Mouse (Mus musculus) kidney, embryonic 14.5 days (tissue): Measurements from ENCODE around the gene 5730455P16Rik. TPM values are rescaled to one million over a fixed set of nuclear protein-coding genes. Genes with fewer than 3 reads are reported as not detected.
A peak's percentile ranks its signal among the peaks of the same experiment; 100 is the strongest.
"Not testable (repeated sequence)": the region's sequence is repeated elsewhere in the genome, so short reads cannot be mapped to it uniquely, and the experiment has no call there.

Experiments used
- ATAC-seq: fragments of 200-750 bp; cut with Nextera tagmentation; 2 replicates; pipeline ENCODE4 v1.8.0; 2017; ENCODE audit warnings: moderate number of reproducible peaks, mild to moderate bottlenecking, moderate TSS enrichment, moderate library complexity; ENCODE audit not compliant: low FRiP score, low TSS enrichment
- H3K27ac ChIP-seq: fragments of 300-500 bp; sonication (generic); 2 replicates; pipeline ENCODE4 v1.5.1; 2014; ENCODE audit warnings: low read depth, mild to moderate bottlenecking, low read length, moderate library complexity, mixed read lengths
- H3K27me3 ChIP-seq: fragments of 300-500 bp; sonication (generic); 2 replicates; pipeline ENCODE4 v1.6.1; 2014; ENCODE audit warnings: mild to moderate bottlenecking, low read length; ENCODE audit not compliant: control insufficient read depth, insufficient read depth
- H3K36me3 ChIP-seq: fragments of 300-500 bp; sonication (generic); 2 replicates; pipeline ENCODE4 v1.6.1; 2014; ENCODE audit warnings: low read length, mixed read lengths; ENCODE audit not compliant: control insufficient read depth, insufficient read depth
- H3K4me1 ChIP-seq: fragments of 300-500 bp; sonication (generic); 2 replicates; pipeline ENCODE4 v1.6.1; 2014; ENCODE audit warnings: low read length, mixed read lengths; ENCODE audit not compliant: control insufficient read depth, insufficient read depth
- H3K4me2 ChIP-seq: fragments of 300-500 bp; sonication (generic); replicated peaks from 2 replicates; pipeline ENCODE4 v1.6.1; 2014; ENCODE audit warnings: low read depth, mild to moderate bottlenecking, low read length
- H3K4me3 ChIP-seq: fragments of 300-500 bp; sonication (generic); 2 replicates; pipeline ENCODE4 v1.5.1; 2014; ENCODE audit warnings: mild to moderate bottlenecking, low read length
- H3K9ac ChIP-seq: fragments of 300-500 bp; sonication (generic); 2 replicates; pipeline ENCODE4 v1.6.1; 2014; ENCODE audit warnings: low read depth, mild to moderate bottlenecking, low read length, moderate library complexity
- H3K9me3 ChIP-seq: fragments of 300-500 bp; sonication (generic); 2 replicates; pipeline ENCODE4 v1.6.1; 2016; ENCODE audit warnings: low read length; ENCODE audit not compliant: control insufficient read depth
- WGBS: fragments of 180-500 bp; shearing (Covaris S2); extraction: QIAGEN DNeasy Blood & Tissue Kit; methylation state at CpG from one replicate; pipeline ENCODE4 v1.1.7; 2014; 5-methylcytosine and 5-hydroxymethylcytosine counted together
- polyA plus RNA-seq: library from polyadenylated mRNA; unstranded; fragments of >200 nt; fragmentation: Nextera tagmentation; extraction: Ambion mirVana; gene quantifications from 2 replicates; pipeline ENCODE4 v1.2.1, GENCODE M21; 2014

5730455P16Rik gene
- polyA plus RNA-seq = 16.9 and 22.9 TPM in 2 replicates

DNA sequence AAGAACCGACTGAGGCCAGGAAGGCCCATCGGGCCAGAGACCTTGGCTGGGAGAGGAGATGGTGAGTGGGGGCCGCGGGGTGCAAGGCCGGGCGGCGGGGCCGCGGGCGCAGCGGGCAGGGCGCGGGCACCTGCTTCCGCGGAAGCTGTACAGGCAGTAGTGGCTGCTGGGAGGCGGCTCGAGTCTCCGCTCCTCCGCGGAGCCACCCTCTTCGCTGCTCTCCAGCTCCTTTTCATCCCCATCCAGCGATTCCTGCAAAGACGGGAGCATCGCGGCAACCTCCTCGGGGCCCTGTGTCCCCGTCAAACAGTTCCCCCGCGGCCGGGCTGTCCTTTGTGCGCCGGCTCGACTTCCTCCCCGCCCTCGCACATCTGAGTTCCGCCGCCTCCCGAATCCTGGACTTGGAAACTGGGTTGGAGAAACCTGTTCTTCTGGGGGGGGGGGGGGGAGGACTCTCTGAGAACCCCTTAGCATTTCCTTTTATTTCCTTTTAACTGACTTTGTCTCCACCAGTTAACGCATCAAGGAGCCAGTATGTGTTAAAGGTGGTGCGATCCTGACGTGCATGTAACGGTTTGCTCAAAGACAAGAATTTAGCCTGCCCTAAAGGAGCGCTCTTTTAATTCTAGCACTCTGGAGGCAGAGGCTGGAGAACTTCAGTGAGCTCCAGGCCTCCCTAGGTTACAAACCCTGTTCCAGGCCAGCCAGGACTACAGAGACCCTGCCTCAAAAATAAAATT, at the start of gene 5730455P16Rik:
Gene 5730455P16Rik, minus strand, starts transcription at position 323 of the 740 bp plus-strand sequence.
- 3% methylated on average over 35 of the region's 43 CpGs for WGBS
- peaks cover 14% of the 10 kb centered on the region for H3K36me3 ChIP-seq
- no peaks in the 10 kb centered on the region for H3K27me3 ChIP-seq
- peak; percentile 87; the same call in 1 of the 2 replicates for ATAC-seq
- H3K9ac ChIP-seq = peak within 1 kb of the TSS; percentile 95
- H3K9me3 ChIP-seq = no peaks in the 10 kb centered on the region
- H3K4me3 ChIP-seq = peak within 1 kb of the TSS; percentile 84
- H3K27ac ChIP-seq = peak within 1 kb of the TSS; percentile 76
- peaks cover 6% of the 10 kb centered on the region; the same call in 1 of the 2 replicates for H3K4me1 ChIP-seq
- peak within 1 kb of the TSS; percentile 74 for H3K4me2 ChIP-seq

DNA sequence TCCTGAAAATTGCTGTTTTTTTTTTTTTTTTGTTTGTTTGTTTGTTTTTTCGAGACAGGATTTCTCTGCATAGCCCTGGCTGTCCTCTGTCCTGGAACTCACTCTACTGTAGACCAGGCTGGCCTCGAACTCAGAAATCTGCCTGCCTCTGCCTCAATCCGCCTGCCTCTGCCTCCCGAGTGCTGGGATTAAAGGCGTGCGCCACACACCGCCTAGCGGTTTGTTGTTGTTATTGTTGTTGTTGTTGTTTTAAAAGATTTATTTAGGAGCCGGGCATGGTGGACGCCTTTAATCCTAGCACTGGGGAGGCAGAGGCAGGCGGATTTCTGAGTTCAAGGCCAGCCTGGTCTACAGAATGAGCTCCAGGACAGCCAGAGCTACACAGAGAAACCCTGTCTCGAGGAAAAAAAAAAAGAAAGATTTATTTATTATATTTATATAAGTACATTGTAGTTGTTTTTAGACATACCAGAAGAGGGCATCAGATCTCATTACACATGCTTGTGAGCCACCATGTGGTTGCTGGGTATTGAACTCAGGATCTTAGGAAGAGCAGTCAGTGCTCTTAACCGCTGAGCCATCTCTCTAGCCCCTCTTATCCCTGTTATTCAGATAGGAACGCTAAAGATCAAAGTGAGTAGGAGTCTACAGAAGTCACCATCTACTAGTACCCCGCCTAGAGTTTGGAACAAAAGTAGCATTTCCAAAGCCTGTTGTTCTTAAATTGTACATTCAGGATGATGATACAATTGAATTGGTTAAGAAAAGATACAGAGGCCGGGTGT, 48.4 kb upstream of the 5730455P16Rik start:
- H3K4me2 ChIP-seq = not testable (repeated sequence)

GRCm38 (mm10) chr11:80425247-80425778, 47.5 kb upstream of the 5730455P16Rik start:
- no peaks in the 10 kb centered on the region for H3K36me3 ChIP-seq
- 68% methylated on average over 5 of the region's 5 CpGs for WGBS
- ATAC-seq = no peak
- no peak overlapping the region for H3K27ac ChIP-seq
- no peaks in the 10 kb centered on the region for H3K27me3 ChIP-seq
- H3K4me2 ChIP-seq = no peak overlapping the region
- peaks cover 5% of the 10 kb centered on the region for H3K4me1 ChIP-seq
- H3K4me3 ChIP-seq = no peak overlapping the region
- no peak overlapping the region for H3K9ac ChIP-seq
- no peaks in the 10 kb centered on the region for H3K9me3 ChIP-seq

More for the DNA sequence above, 48.4 kb upstream of the 5730455P16Rik start:
- not testable (repeated sequence) for ATAC-seq, H3K27ac ChIP-seq, H3K27me3 ChIP-seq, H3K9me3 ChIP-seq, H3K4me1 ChIP-seq, H3K9ac ChIP-seq, H3K4me3 ChIP-seq, H3K36me3 ChIP-seq
- 84% methylated on average over 16 of the region's 16 CpGs for WGBS

DNA sequence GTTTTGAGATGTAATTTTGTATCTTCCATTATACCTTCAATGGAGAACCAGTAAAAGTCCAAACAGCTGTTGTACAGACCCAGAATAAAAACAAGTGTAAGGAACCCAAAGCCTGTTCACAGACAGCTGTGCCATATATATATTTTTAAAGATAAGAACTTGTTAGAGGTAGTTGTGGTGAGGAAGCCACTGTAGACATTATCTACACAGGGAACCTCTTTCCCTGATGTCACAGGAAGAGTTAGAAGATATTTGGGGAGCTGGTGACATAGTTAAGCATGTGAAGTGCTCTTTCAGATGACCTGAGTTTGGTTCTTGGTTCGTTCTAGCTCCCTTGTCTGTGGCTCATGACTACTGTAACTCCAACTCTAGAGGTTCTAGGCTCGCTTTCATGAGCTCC, 46.9 kb upstream of the 5730455P16Rik start:
- H3K9ac ChIP-seq = no peak overlapping the region
- no peak overlapping the region for H3K4me3 ChIP-seq
- 85% methylated on average over 2 of the region's 2 CpGs for WGBS
- no peak for ATAC-seq
- H3K9me3 ChIP-seq = no peaks in the 10 kb centered on the region
- H3K27me3 ChIP-seq = no peaks in the 10 kb centered on the region
- no peak overlapping the region for H3K4me2 ChIP-seq
- no peaks in the 10 kb centered on the region for H3K36me3 ChIP-seq
- peaks cover under 1% of the 10 kb centered on the region; the same call in 1 of the 2 replicates for H3K4me1 ChIP-seq
- no peak overlapping the region for H3K27ac ChIP-seq

- Histone ChIP-seq H3K36me3 (no peaks in the 10 kb centered on the region; the same call in 1 of the 2 replicates), H3K4me1 (no peaks in the 10 kb centered on the region), H3K4me3 (no peak overlapping the region), H3K27me3 (no peaks in the 10 kb centered on the region), H3K9ac (no peak overlapping the region), H3K27ac (no peak overlapping the region), H3K4me2 (no peak overlapping the region), H3K9me3 (no peaks in the 10 kb centered on the region)
- no peak for ATAC-seq
- WGBS = 83% methylated on average over 7 of the region's 7 CpGs
Observed at GRCm38 (mm10) chr11:80421421-80422047, 43.7 kb upstream of the 5730455P16Rik start.

DNA sequence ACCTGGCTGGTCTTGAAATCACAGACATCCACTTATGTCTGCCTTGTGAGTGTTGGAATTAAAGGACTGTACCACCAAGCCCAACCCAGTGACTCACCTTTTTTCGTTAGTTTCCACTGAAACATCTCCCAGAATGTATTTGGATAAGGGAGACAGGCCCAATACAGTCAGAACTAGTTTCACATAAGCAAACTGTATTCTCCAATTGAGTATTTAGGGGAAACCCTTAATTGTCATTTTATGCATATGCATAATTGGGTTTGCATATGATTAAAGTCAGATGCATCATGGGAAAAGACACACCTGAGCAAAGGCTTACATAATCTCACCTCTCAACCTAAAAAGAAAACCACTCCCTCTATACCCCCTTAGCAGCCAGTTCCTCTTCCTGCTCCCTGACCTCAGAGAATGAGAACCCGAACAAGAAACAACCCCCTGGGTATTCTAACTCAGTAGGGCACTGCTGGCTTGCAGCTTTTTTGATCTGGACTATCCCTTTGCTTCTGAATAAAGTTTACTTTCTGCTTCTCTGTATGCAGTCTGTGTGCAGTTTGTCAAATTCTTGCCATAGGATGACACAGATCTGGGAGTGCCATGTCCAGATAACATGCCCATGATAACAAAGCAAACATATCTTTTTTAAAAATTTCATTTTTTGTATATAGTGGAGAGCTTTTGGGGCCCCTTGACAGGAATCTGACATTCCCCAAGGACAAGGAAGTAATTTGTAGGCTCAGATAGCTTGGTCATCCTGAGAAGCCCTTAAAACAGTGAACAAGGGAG, 42.6 kb upstream of the 5730455P16Rik start:
- 54% methylated on average over 2 of the region's 2 CpGs for WGBS
- no peaks in the 10 kb centered on the region for H3K27me3 ChIP-seq

DNA sequence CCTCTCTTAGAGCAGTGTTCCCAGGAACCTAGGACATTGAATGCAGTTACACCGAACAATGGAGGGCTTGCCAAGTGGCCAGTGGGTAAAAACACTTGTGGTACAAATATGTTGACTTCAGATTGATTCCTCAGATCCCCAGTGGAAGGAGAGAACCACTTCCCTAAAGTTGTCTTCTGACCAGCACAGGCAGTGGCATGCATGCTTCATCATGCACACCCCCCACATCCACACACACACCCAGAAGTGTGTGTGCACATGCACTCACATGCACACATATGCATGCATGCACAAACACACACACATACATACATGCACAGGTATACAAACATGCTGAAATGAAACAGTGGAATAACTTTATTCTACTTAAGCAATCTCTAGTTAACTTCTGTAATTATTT, 41.9 kb upstream of the 5730455P16Rik start:
- WGBS = 85% methylated on average over 1 of the region's 1 CpGs
- Histone ChIP-seq H3K4me3 (no peak overlapping the region), H3K9me3 (no peaks in the 10 kb centered on the region), H3K27me3 (no peaks in the 10 kb centered on the region), H3K9ac (no peak overlapping the region), H3K4me1 (no peaks in the 10 kb centered on the region), H3K36me3 (no peaks in the 10 kb centered on the region; the same call in 1 of the 2 replicates), H3K4me2 (no peak overlapping the region), H3K27ac (no peak overlapping the region)
- no peak for ATAC-seq

More for the DNA sequence above, 42.6 kb upstream of the 5730455P16Rik start:
- Histone ChIP-seq H3K9ac (no peak overlapping the region), H3K4me1 (no peaks in the 10 kb centered on the region), H3K4me2 (no peak overlapping the region), H3K4me3 (no peak overlapping the region), H3K27ac (no peak overlapping the region), H3K9me3 (no peaks in the 10 kb centered on the region), H3K36me3 (no peaks in the 10 kb centered on the region; the same call in 1 of the 2 replicates)
- ATAC-seq = no peak

GRCm38 (mm10) chr11:80417085-80417484, 39.3 kb upstream of the 5730455P16Rik start:
- no peak for ATAC-seq
- Histone ChIP-seq H3K27me3 (no peaks in the 10 kb centered on the region), H3K4me2 (no peak overlapping the region), H3K27ac (no peak overlapping the region), H3K4me3 (no peak overlapping the region), H3K9me3 (no peaks in the 10 kb centered on the region), H3K4me1 (no peaks in the 10 kb centered on the region), H3K9ac (no peak overlapping the region), H3K36me3 (no peaks in the 10 kb centered on the region; the same call in 1 of the 2 replicates)
- 88% methylated on average over 5 of the region's 5 CpGs for WGBS
